Mouse (Mus musculus) myocyte (in vitro differentiated cells): ENCODE measurements around the gene Rbm38. TPM values are rescaled to one million over a fixed set of nuclear protein-coding genes. Genes with fewer than 3 reads are reported as not detected.

ENCODE experiments used
- H3K27me3 ChIP-seq: one replicate; pipeline ENCODE4 v1.6.1; 2011; ENCODE audit not compliant: control insufficient read depth, insufficient read depth, insufficient read length
- H3K36me3 ChIP-seq: one replicate; pipeline ENCODE4 v1.6.1; 2011; ENCODE audit not compliant: control insufficient read depth, insufficient read depth
- H3K4me2 ChIP-seq: one replicate; pipeline ENCODE4 v1.6.1; 2011; ENCODE audit warnings: low read depth, control low read depth
- H3K4me3 ChIP-seq: one replicate; pipeline ENCODE4 v1.5.1; 2011; ENCODE audit warnings: mild to moderate bottlenecking, control low read depth, moderate library complexity
- H3K79me2 ChIP-seq: one replicate; pipeline ENCODE4 v1.6.1; 2011; ENCODE audit not compliant: control insufficient read depth, insufficient read depth
- H3ac ChIP-seq: one replicate; pipeline ENCODE4 v1.6.1; 2011; ENCODE audit not compliant: control insufficient read depth, insufficient read length
- CEBPB ChIP-seq: IDR thresholded peaks from 2 replicates; pipeline ENCODE4 v1.6.1; 2011; ENCODE audit warnings: mild to moderate bottlenecking, moderate library complexity; ENCODE audit not compliant: poor library complexity, insufficient read depth, severe bottlenecking
- E2F4 ChIP-seq: IDR thresholded peaks from one replicate; pipeline ENCODE4 v1.6.1; 2011; ENCODE audit warnings: mild to moderate bottlenecking, control low read depth, moderate library complexity; ENCODE audit not compliant: insufficient read depth
- MAX ChIP-seq: IDR thresholded peaks from one replicate; pipeline ENCODE4 v1.6.1; 2011; ENCODE audit warnings: low read depth, mild to moderate bottlenecking, control low read depth
- MYOD1 ChIP-seq, 3 experiments: IDR thresholded peaks; one replicate each; pipeline ENCODE4 v1.6.1; 2011; ENCODE audit warnings: control low read depth in 2 of 3, low read depth in 2 of 3, mild to moderate bottlenecking in 2 of 3, moderate library complexity in 1 of 3; ENCODE audit not compliant: insufficient read length in 2 of 3, control insufficient read depth in 1 of 3
- MYOG ChIP-seq, 3 experiments: IDR thresholded peaks; one replicate each; pipeline ENCODE4 v1.6.1; 2011; ENCODE audit warnings: control low read depth in 2 of 3, low read depth in 2 of 3, mild to moderate bottlenecking in 2 of 3; ENCODE audit not compliant: insufficient read length in 2 of 3, control insufficient read depth in 1 of 3, insufficient read depth in 1 of 3
- POLR2A ChIP-seq: IDR thresholded peaks from one replicate; pipeline ENCODE4 v1.6.1; 2011; ENCODE audit warnings: low read depth, mild to moderate bottlenecking, control low read depth, moderate library complexity; ENCODE audit not compliant: insufficient read length
- POLR2AphosphoS2 ChIP-seq: IDR thresholded peaks from one replicate; pipeline ENCODE4 v1.6.1; 2011; ENCODE audit warnings: low read depth, control low read depth; ENCODE audit not compliant: insufficient read length
- REST ChIP-seq: IDR thresholded peaks from one replicate; pipeline ENCODE4 v1.6.1; 2011; ENCODE audit warnings: mild to moderate bottlenecking, control low read depth, moderate library complexity; ENCODE audit not compliant: insufficient read depth, insufficient read length
- SRF ChIP-seq: IDR thresholded peaks from one replicate; pipeline ENCODE4 v1.6.1; 2011; ENCODE audit warnings: low read depth; ENCODE audit not compliant: control insufficient read depth, insufficient read length
- TCF12 ChIP-seq: IDR thresholded peaks from one replicate; pipeline ENCODE4 v1.6.1; 2011; ENCODE audit warnings: mild to moderate bottlenecking, control low read depth; ENCODE audit not compliant: poor library complexity, insufficient read depth, severe bottlenecking
- TCF3 ChIP-seq: IDR thresholded peaks from one replicate; pipeline ENCODE4 v1.6.1; 2011; ENCODE audit warnings: low read depth, control low read depth; ENCODE audit not compliant: insufficient read length
- USF1 ChIP-seq: IDR thresholded peaks from one replicate; pipeline ENCODE4 v1.6.1; 2011; ENCODE audit warnings: low read depth, mild to moderate bottlenecking, control low read depth, moderate library complexity
- polyA plus RNA-seq: library from polyadenylated mRNA; unstranded; fragments of >200 nt; fragmentation: generic; extraction: Trizol; gene quantifications from one replicate; pipeline ENCODE4 v1.2.1, GENCODE M21; 2012; ENCODE audit warnings: missing spikeins

The Rbm38 gene
- polyA plus RNA-seq, 1 experiment, result 124 TPM

- Histone ChIP-seq H3K4me2 (no peak overlapping the region), H3K27me3 (peaks cover 5% of the 10 kb centered on the region)
- TF ChIP-seq TCF3, result no peak
- no peak for TF ChIP-seq USF1
- no peak for TF ChIP-seq POLR2AphosphoS2
- TF ChIP-seq MYOD1 (IDR thresholded peaks at IDR 0.05; ENCODE audit: control insufficient read depth in 1 of 3, insufficient read length in 2 of 3, low read depth in 2 of 3), result no peak
- no peak for TF ChIP-seq POLR2A
- no peak for TF ChIP-seq SRF
- no peak for TF ChIP-seq TCF12
- no peak for TF ChIP-seq CEBPB
- no peak for TF ChIP-seq E2F4
- TF ChIP-seq MAX, result no peak
- no peak for TF ChIP-seq REST
Measured at GRCm38 (mm10) chr2:173056303-173056881, 36.1 kb downstream of the Rbm38 start.

GRCm38 (mm10) chr2:173056882-173057315 is 36.6 kb downstream of the Rbm38 start:
- no peak overlapping the region for H3ac ChIP-seq
- no peaks in the 10 kb centered on the region for H3K36me3 ChIP-seq
- TF ChIP-seq POLR2AphosphoS2 (no peak), E2F4 (no peak), MYOG (IDR thresholded peaks at IDR 0.05; ENCODE audit: control insufficient read depth in 1 of 3, insufficient read depth in 1 of 3, insufficient read length in 2 of 3, low read depth in 2 of 3) (no peak), TCF12 (no peak), SRF (no peak), MAX (no peak), CEBPB (no peak), TCF3 (no peak), REST (no peak), MYOD1 (IDR thresholded peaks at IDR 0.05; ENCODE audit: control insufficient read depth in 1 of 3, insufficient read length in 2 of 3, low read depth in 2 of 3) (no peak), USF1 (no peak)
- H3K27me3 ChIP-seq, result peaks cover 5% of the 10 kb centered on the region
- H3K79me2 ChIP-seq, result no peaks in the 10 kb centered on the region
- no peak overlapping the region for H3K4me3 ChIP-seq
- H3K4me2 ChIP-seq, result no peak overlapping the region

More at GRCm38 (mm10) chr2:173056303-173056881, 36.1 kb downstream of the Rbm38 start:
- Histone ChIP-seq H3K79me2 (no peaks in the 10 kb centered on the region), H3ac (no peak overlapping the region), H3K36me3 (no peaks in the 10 kb centered on the region), H3K4me3 (no peak overlapping the region)

DNA sequence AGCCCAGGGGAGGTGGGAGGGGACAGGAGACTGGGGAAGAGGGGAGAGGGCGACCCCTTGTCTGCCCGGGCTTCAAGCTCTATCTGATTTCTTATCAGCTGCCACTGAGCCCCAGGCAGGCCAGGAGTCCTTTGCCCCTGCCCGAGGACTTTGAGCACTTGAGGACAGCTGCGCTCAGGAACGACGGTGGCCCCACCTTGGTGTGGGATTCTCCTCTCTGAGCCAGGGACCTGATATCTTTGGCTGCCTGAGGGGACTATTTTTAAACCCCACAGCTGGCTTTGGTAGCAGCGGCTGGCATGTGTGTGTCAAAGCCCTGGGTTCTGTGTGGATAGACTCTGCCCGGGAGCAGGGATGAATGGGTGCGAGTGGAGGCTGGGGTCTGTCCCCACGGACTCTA is 37.3 kb downstream of the Rbm38 start:
- Histone ChIP-seq H3K79me2 (no peaks in the 10 kb centered on the region), H3K4me2 (peak overlapping the region; percentile 48), H3K4me3 (no peak overlapping the region), H3ac (no peak overlapping the region), H3K27me3 (peaks cover 5% of the 10 kb centered on the region), H3K36me3 (no peaks in the 10 kb centered on the region)
- TF ChIP-seq POLR2AphosphoS2 (no peak), CEBPB (no peak), TCF3 (peak; percentile 51), MYOD1 (IDR thresholded peaks at IDR 0.05; ENCODE audit: control insufficient read depth in 1 of 3, insufficient read length in 2 of 3, low read depth in 2 of 3) (peak; percentile 43 to 93 (median 73)), MYOG (IDR thresholded peaks at IDR 0.05; ENCODE audit: control insufficient read depth in 1 of 3, insufficient read depth in 1 of 3, insufficient read length in 2 of 3, low read depth in 2 of 3) (peak; percentile 63 to 93 (median 82)), E2F4 (no peak), POLR2A (no peak), SRF (no peak), TCF12 (peak; percentile 79)

DNA sequence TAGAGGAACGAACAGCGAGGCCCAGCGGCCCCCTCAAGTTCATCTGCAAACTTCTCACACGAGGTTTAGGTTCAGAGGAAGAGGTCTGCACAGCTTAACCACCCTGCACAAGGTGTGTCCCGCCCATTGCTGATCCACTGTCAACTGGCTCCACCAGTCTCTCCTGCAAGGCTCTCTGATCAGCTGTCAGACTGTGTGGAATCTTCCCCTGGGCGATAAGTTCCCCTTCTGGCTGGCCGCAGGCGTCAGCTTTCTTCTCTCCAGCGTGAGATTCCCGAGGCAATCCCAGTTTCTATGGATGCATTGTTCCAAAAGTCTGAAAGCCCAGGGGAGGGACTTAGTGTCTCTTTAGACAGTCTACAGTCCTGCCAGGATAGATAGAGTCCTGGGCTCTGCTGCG is 38.0 kb downstream of the Rbm38 start:
- Histone ChIP-seq H3K79me2 (no peaks in the 10 kb centered on the region), H3ac (no peak overlapping the region), H3K4me3 (no peak overlapping the region), H3K36me3 (no peaks in the 10 kb centered on the region), H3K4me2 (peak overlapping the region; percentile 48), H3K27me3 (peaks cover 4% of the 10 kb centered on the region)
- TF ChIP-seq MYOG (IDR thresholded peaks at IDR 0.05; ENCODE audit: control insufficient read depth in 1 of 3, insufficient read depth in 1 of 3, insufficient read length in 2 of 3, low read depth in 2 of 3) (peak in 2 of 3 experiments; percentile 6 to 65), MYOD1 (IDR thresholded peaks at IDR 0.05; ENCODE audit: control insufficient read depth in 1 of 3, insufficient read length in 2 of 3, low read depth in 2 of 3) (no peak)

- Histone ChIP-seq H3ac (no peak overlapping the region), H3K4me2 (no peak overlapping the region), H3K79me2 (no peaks in the 10 kb centered on the region), H3K36me3 (no peaks in the 10 kb centered on the region), H3K4me3 (no peak overlapping the region), H3K27me3 (no peaks in the 10 kb centered on the region)
- TF ChIP-seq MYOD1 (IDR thresholded peaks at IDR 0.05; ENCODE audit: control insufficient read depth in 1 of 3, insufficient read length in 2 of 3, low read depth in 2 of 3) (no peak), POLR2A (no peak), POLR2AphosphoS2 (no peak), MYOG (IDR thresholded peaks at IDR 0.05; ENCODE audit: control insufficient read depth in 1 of 3, insufficient read depth in 1 of 3, insufficient read length in 2 of 3, low read depth in 2 of 3) (no peak), USF1 (no peak), MAX (no peak), REST (no peak), CEBPB (no peak), TCF3 (no peak), SRF (no peak), E2F4 (no peak), TCF12 (no peak)
Measured at GRCm38 (mm10) chr2:173060450-173060849, 40.2 kb downstream of the Rbm38 start.
